Mouse (Mus musculus): ENCODE results near the gene Ccdc106. TPM values are rescaled to one million over a fixed set of nuclear protein-coding genes. Genes with fewer than 3 reads are reported as not detected.
A peak's percentile ranks its signal among the peaks of the same experiment; 100 is the strongest.
"Not testable (repeated sequence)": the region's sequence is repeated elsewhere in the genome, so short reads cannot be mapped to it uniquely, and the experiment has no call there.

Ccdc106 gene
- polyA plus RNA-seq, 2 experiments from 2014 or later = 0.58 TPM; not detected in 1

- ATAC-seq = peak; percentile 77
Observed at GRCm38 (mm10) chr7:5015118-5016001, 5.0 kb upstream of the Ccdc106 start, which contains the start of gene Gm44973. Gm44973 (plus strand) TSS chr7:5015496.

- ATAC-seq = no peak
Observed at GRCm38 (mm10) chr7:5016057-5016456, 4.3 kb upstream of the Ccdc106 start.

GRCm38 (mm10) chr7:5016920-5017319, 3.4 kb upstream of the Ccdc106 start:
- ATAC-seq = no peak

GRCm38 (mm10) chr7:5017352-5017751, 3.0 kb upstream of the Ccdc106 start:
- no peak for ATAC-seq

GRCm38 (mm10) chr7:5017931-5018330, 2.4 kb upstream of the Ccdc106 start:
- ATAC-seq = no peak

- not testable (repeated sequence) for ATAC-seq
Observed at GRCm38 (mm10) chr7:5019576-5019975, 777 bp upstream of the Ccdc106 start.

- ATAC-seq = peak; percentile 1
Observed at GRCm38 (mm10) chr7:5020685-5021084, 332 bp downstream of the Ccdc106 start.

- ATAC-seq = no peak
Observed at GRCm38 (mm10) chr7:5021197-5021596, 844 bp downstream of the Ccdc106 start.

- no peak for ATAC-seq
Observed at GRCm38 (mm10) chr7:5029543-5029942, 9.2 kb downstream of the Ccdc106 start.

GRCm38 (mm10) chr7:5029946-5030345, 9.6 kb downstream of the Ccdc106 start:
- ATAC-seq = no peak

- no peak for ATAC-seq
Observed at GRCm38 (mm10) chr7:5030554-5031275, 10.4 kb downstream of the Ccdc106 start.

GRCm38 (mm10) chr7:5031496-5031895, 11.1 kb downstream of the Ccdc106 start:
- ATAC-seq = no peak

- no peak for ATAC-seq
Observed at GRCm38 (mm10) chr7:5033818-5034217, 13.5 kb downstream of the Ccdc106 start, which contains the start of gene 4632433K11Rik. 4632433K11Rik (plus strand) TSS chr7:5034118.

- ATAC-seq = no peak
Observed at GRCm38 (mm10) chr7:5035628-5036027, 15.3 kb downstream of the Ccdc106 start.

- no peak for ATAC-seq
Observed at GRCm38 (mm10) chr7:5036136-5036535, 15.8 kb downstream of the Ccdc106 start.

GRCm38 (mm10) chr7:5037026-5037425, 16.7 kb downstream of the Ccdc106 start:
- no peak for ATAC-seq

GRCm38 (mm10) chr7:5037467-5037866, 17.1 kb downstream of the Ccdc106 start:
- no peak for ATAC-seq

GRCm38 (mm10) chr7:5038109-5038732, 17.9 kb downstream of the Ccdc106 start, which contains the start of gene Zfp784:
Zfp784 (minus strand) TSS chr7:5038446.
- peak; percentile 97 for ATAC-seq

- no peak for ATAC-seq
Observed at GRCm38 (mm10) chr7:5038940-5039339, 18.6 kb downstream of the Ccdc106 start.

GRCm38 (mm10) chr7:5044981-5045380, 24.6 kb downstream of the Ccdc106 start:
- no peak for ATAC-seq

GRCm38 (mm10) chr7:5046112-5046511, 25.8 kb downstream of the Ccdc106 start:
- ATAC-seq = no peak

- ATAC-seq = peak; percentile 60
Observed at GRCm38 (mm10) chr7:5047313-5047712, 27.0 kb downstream of the Ccdc106 start.

Data from CD4-positive, CD25-positive, alpha-beta regulatory T cell, adult 4 months (primary cell).